Mouse (Mus musculus): ENCODE data around the gene Bcl2l14. TPM values are rescaled to one million over a fixed set of nuclear protein-coding genes. Genes with fewer than 3 reads are reported as not detected.

The Bcl2l14 gene
- total RNA-seq (2014; rRNA removed), result 0.14 TPM in 1 of 2 replicates, not detected in the other
- polyA plus RNA-seq (2015; fragmentation: Nextera tagmentation; extraction: Ambion mirVana), result 0.11 and 0.15 TPM in 2 replicates

GRCm38 (mm10) chr6:134396018-134396417, at the start of gene Bcl2l14:
Bcl2l14 (plus strand) TSS chr6:134396318.
- no peak within 1 kb of the TSS for H3K4me2 ChIP-seq (ENCODE audit: low read depth, low read length)

GRCm38 (mm10) chr6:134348526-134349067, 47.5 kb upstream of the Bcl2l14 start:
- TF ChIP-seq CTCF (IDR thresholded peaks at IDR 0.05; ENCODE audit: low read depth), result no peak
- Histone ChIP-seq H3K4me2 (ENCODE audit: low read depth, low read length) (no peak overlapping the region), H3K9me3 (ENCODE audit: low read length) (no peaks in the 10 kb centered on the region), H3K36me3 (ENCODE audit: insufficient read depth, low read length) (no peaks in the 10 kb centered on the region), H3K4me3 (ENCODE audit: low read length) (no peak overlapping the region), H3K9ac (replicated peaks; ENCODE audit: low read length) (no peak overlapping the region), H3K27me3 (ENCODE audit: insufficient read depth, low read length) (no peaks in the 10 kb centered on the region), H3K27ac (no peak overlapping the region), H3K4me1 (ENCODE audit: insufficient read depth, low read length) (no peaks in the 10 kb centered on the region)
- DNase-seq (ENCODE audit: low spot score) (no peak), ATAC-seq (no peak)
- WGBS, result 87% methylated on average over 7 of the region's 7 CpGs

More at GRCm38 (mm10) chr6:134396018-134396417, at the start of gene Bcl2l14:
- Histone ChIP-seq H3K4me1 (ENCODE audit: insufficient read depth, low read length) (no peaks in the 10 kb centered on the region), H3K36me3 (ENCODE audit: insufficient read depth, low read length) (no peaks in the 10 kb centered on the region), H3K9ac (replicated peaks; ENCODE audit: low read length) (no peak within 1 kb of the TSS), H3K27me3 (ENCODE audit: insufficient read depth, low read length) (no peaks in the 10 kb centered on the region), H3K4me3 (ENCODE audit: low read length) (no peak within 1 kb of the TSS), H3K27ac (no peak within 1 kb of the TSS), H3K9me3 (ENCODE audit: low read length) (no peaks in the 10 kb centered on the region)
- 79% methylated on average over 4 of the region's 4 CpGs for WGBS
- DNase-seq (ENCODE audit: low spot score), result no peak
- TF ChIP-seq CTCF (IDR thresholded peaks at IDR 0.05; ENCODE audit: low read depth), result no peak
- ATAC-seq, result no peak

- Histone ChIP-seq H3K4me2 (ENCODE audit: low read depth, low read length) (no peak overlapping the region), H3K4me3 (ENCODE audit: low read length) (no peak overlapping the region), H3K9me3 (ENCODE audit: low read length) (no peaks in the 10 kb centered on the region), H3K4me1 (ENCODE audit: insufficient read depth, low read length) (no peaks in the 10 kb centered on the region), H3K9ac (replicated peaks; ENCODE audit: low read length) (no peak overlapping the region), H3K27me3 (ENCODE audit: insufficient read depth, low read length) (no peaks in the 10 kb centered on the region), H3K36me3 (ENCODE audit: insufficient read depth, low read length) (no peaks in the 10 kb centered on the region), H3K27ac (no peak overlapping the region)
- ATAC-seq (no peak), DNase-seq (ENCODE audit: low spot score) (no peak)
- WGBS, result 91% methylated on average over 6 of the region's 6 CpGs
- no peak for TF ChIP-seq CTCF (IDR thresholded peaks at IDR 0.05; ENCODE audit: low read depth)
Measured at GRCm38 (mm10) chr6:134352881-134353280, 43.2 kb upstream of the Bcl2l14 start.

GRCm38 (mm10) chr6:134353751-134354150, 42.4 kb upstream of the Bcl2l14 start:
- DNase-seq (ENCODE audit: low spot score) (no peak), ATAC-seq (no peak)
- Histone ChIP-seq H3K9ac (replicated peaks; ENCODE audit: low read length) (no peak overlapping the region), H3K4me2 (ENCODE audit: low read depth, low read length) (no peak overlapping the region), H3K9me3 (ENCODE audit: low read length) (no peaks in the 10 kb centered on the region), H3K27ac (no peak overlapping the region), H3K27me3 (ENCODE audit: insufficient read depth, low read length) (no peaks in the 10 kb centered on the region), H3K4me1 (ENCODE audit: insufficient read depth, low read length) (no peaks in the 10 kb centered on the region), H3K36me3 (ENCODE audit: insufficient read depth, low read length) (no peaks in the 10 kb centered on the region), H3K4me3 (ENCODE audit: low read length) (no peak overlapping the region)
- 73% methylated on average over 4 of the region's 4 CpGs for WGBS
- TF ChIP-seq CTCF (IDR thresholded peaks at IDR 0.05; ENCODE audit: low read depth), result no peak

GRCm38 (mm10) chr6:134357570-134357969, 38.5 kb upstream of the Bcl2l14 start:
- no peak for DNase-seq (ENCODE audit: low spot score)
- no peak for ATAC-seq
- no peaks in the 10 kb centered on the region for H3K36me3 ChIP-seq (ENCODE audit: insufficient read depth, low read length)
- no peaks in the 10 kb centered on the region for H3K9me3 ChIP-seq (ENCODE audit: low read length)
- no peaks in the 10 kb centered on the region for H3K4me1 ChIP-seq (ENCODE audit: insufficient read depth, low read length)
- H3K4me2 ChIP-seq (ENCODE audit: low read depth, low read length), result no peak overlapping the region
- no peaks in the 10 kb centered on the region for H3K27me3 ChIP-seq (ENCODE audit: insufficient read depth, low read length)
- H3K9ac ChIP-seq (replicated peaks; ENCODE audit: low read length), result no peak overlapping the region
- 85% methylated on average over 6 of the region's 6 CpGs for WGBS
- H3K27ac ChIP-seq, result no peak overlapping the region
- no peak for TF ChIP-seq CTCF (IDR thresholded peaks at IDR 0.05; ENCODE audit: low read depth)
- H3K4me3 ChIP-seq (ENCODE audit: low read length), result no peak overlapping the region

- no peak for TF ChIP-seq CTCF (IDR thresholded peaks at IDR 0.05; ENCODE audit: low read depth)
- Histone ChIP-seq H3K9me3 (ENCODE audit: low read length) (no peaks in the 10 kb centered on the region), H3K4me1 (ENCODE audit: insufficient read depth, low read length) (no peaks in the 10 kb centered on the region), H3K36me3 (ENCODE audit: insufficient read depth, low read length) (no peaks in the 10 kb centered on the region), H3K27ac (no peak overlapping the region), H3K4me2 (ENCODE audit: low read depth, low read length) (no peak overlapping the region), H3K4me3 (ENCODE audit: low read length) (no peak overlapping the region), H3K27me3 (ENCODE audit: insufficient read depth, low read length) (no peaks in the 10 kb centered on the region), H3K9ac (replicated peaks; ENCODE audit: low read length) (no peak overlapping the region)
- 83% methylated on average over 4 of the region's 4 CpGs for WGBS
- ATAC-seq (no peak), DNase-seq (ENCODE audit: low spot score) (no peak)
Measured at GRCm38 (mm10) chr6:134360079-134360478, 36.0 kb upstream of the Bcl2l14 start.

- Histone ChIP-seq H3K9ac (replicated peaks; ENCODE audit: low read length) (no peak overlapping the region), H3K4me2 (ENCODE audit: low read depth, low read length) (no peak overlapping the region), H3K4me1 (ENCODE audit: insufficient read depth, low read length) (no peaks in the 10 kb centered on the region), H3K27me3 (ENCODE audit: insufficient read depth, low read length) (no peaks in the 10 kb centered on the region), H3K4me3 (ENCODE audit: low read length) (no peak overlapping the region), H3K9me3 (ENCODE audit: low read length) (no peaks in the 10 kb centered on the region), H3K36me3 (ENCODE audit: insufficient read depth, low read length) (no peaks in the 10 kb centered on the region), H3K27ac (no peak overlapping the region)
- 78% methylated on average over 6 of the region's 6 CpGs for WGBS
- DNase-seq (ENCODE audit: low spot score) (no peak), ATAC-seq (no peak)
- no peak for TF ChIP-seq CTCF (IDR thresholded peaks at IDR 0.05; ENCODE audit: low read depth)
Measured at GRCm38 (mm10) chr6:134364644-134365043, 31.5 kb upstream of the Bcl2l14 start.
